Mouse (Mus musculus): ENCODE measurements around the gene Rims4. TPM values are rescaled to one million over a fixed set of nuclear protein-coding genes. Genes with fewer than 3 reads are reported as not detected.
A peak's percentile ranks its signal among the peaks of the same experiment; 100 is the strongest.

Rims4 gene
- polyA plus RNA-seq, 1 experiment from 2014 or later: 0.53 TPM

- H3K9me3 ChIP-seq (ENCODE audit: control insufficient read depth): no peaks in the 10 kb centered on the region
- 69% methylated on average over 4 of the region's 4 CpGs for WGBS
- no peak for TF ChIP-seq CTCF (IDR thresholded peaks at IDR 0.05; ENCODE audit: low read depth)
Observed at GRCm38 (mm10) chr2:163842043-163842442, 76.4 kb downstream of the Rims4 start.

GRCm38 (mm10) chr2:163839519-163839918, 79.0 kb downstream of the Rims4 start:
- Histone ChIP-seq H3K4me1 (replicated peaks; ENCODE audit: control insufficient read depth, insufficient read depth, low read length) (no peaks in the 10 kb centered on the region), H3K9me3 (ENCODE audit: control insufficient read depth) (no peaks in the 10 kb centered on the region), H3K9ac (ENCODE audit: low read depth, low read length) (no peak overlapping the region), H3K27me3 (replicated peaks; ENCODE audit: control insufficient read depth, insufficient read depth, low read length) (no peaks in the 10 kb centered on the region; the same call in 1 of the 2 replicates), H3K27ac (ENCODE audit: low read depth, low read length) (no peak overlapping the region), H3K4me3 (ENCODE audit: low read depth, low read length) (no peak overlapping the region), H3K36me3 (ENCODE audit: control insufficient read depth, insufficient read depth) (no peaks in the 10 kb centered on the region), H3K4me2 (replicated peaks; ENCODE audit: low read depth) (no peak overlapping the region)
- ATAC-seq: no peak
- WGBS: 45% methylated on average over 6 of the region's 6 CpGs
- no peak for TF ChIP-seq CTCF (IDR thresholded peaks at IDR 0.05; ENCODE audit: low read depth)

More at GRCm38 (mm10) chr2:163842043-163842442, 76.4 kb downstream of the Rims4 start:
- Histone ChIP-seq H3K27ac (ENCODE audit: low read depth, low read length) (no peak overlapping the region), H3K36me3 (ENCODE audit: control insufficient read depth, insufficient read depth) (no peaks in the 10 kb centered on the region), H3K4me1 (replicated peaks; ENCODE audit: control insufficient read depth, insufficient read depth, low read length) (no peaks in the 10 kb centered on the region), H3K27me3 (replicated peaks; ENCODE audit: control insufficient read depth, insufficient read depth, low read length) (no peaks in the 10 kb centered on the region; the same call in 1 of the 2 replicates), H3K4me3 (ENCODE audit: low read depth, low read length) (no peak overlapping the region), H3K4me2 (replicated peaks; ENCODE audit: low read depth) (no peak overlapping the region), H3K9ac (ENCODE audit: low read depth, low read length) (no peak overlapping the region)
- ATAC-seq: no peak

DNA sequence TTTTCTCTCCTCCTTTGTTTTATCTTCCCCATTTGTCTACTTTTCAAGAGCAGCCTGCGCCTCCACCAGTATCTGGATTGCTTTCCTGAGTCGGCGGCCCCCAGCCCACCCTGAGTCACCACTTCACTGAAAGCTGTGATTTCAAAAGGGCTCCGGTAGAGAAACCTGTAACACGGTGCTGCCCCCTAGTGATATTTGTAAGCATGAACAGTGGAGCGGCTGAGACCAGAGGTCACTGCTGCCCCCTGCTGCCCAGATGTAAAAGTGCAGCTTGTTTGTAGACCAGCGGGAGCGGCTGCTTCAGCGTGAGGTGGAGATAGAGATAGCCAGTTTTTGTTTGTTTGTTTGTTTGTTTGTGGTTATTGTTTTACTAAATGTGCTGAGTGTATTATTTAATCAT, 80.4 kb downstream of the Rims4 start:
- TF ChIP-seq CTCF (IDR thresholded peaks at IDR 0.05; ENCODE audit: low read depth): peak; percentile 99
- H3K27me3 ChIP-seq (replicated peaks; ENCODE audit: control insufficient read depth, insufficient read depth, low read length): no peaks in the 10 kb centered on the region; the same call in 1 of the 2 replicates
- H3K4me2 ChIP-seq (replicated peaks; ENCODE audit: low read depth): no peak overlapping the region
- no peak overlapping the region for H3K4me3 ChIP-seq (ENCODE audit: low read depth, low read length)
- 29% methylated on average over 9 of the region's 9 CpGs for WGBS
- H3K9ac ChIP-seq (ENCODE audit: low read depth, low read length): no peak overlapping the region
- no peaks in the 10 kb centered on the region for H3K36me3 ChIP-seq (ENCODE audit: control insufficient read depth, insufficient read depth)
- H3K27ac ChIP-seq (ENCODE audit: low read depth, low read length): no peak overlapping the region
- ATAC-seq: peak; percentile 47; the same call in 1 of the 2 replicates
- H3K9me3 ChIP-seq (ENCODE audit: control insufficient read depth): no peaks in the 10 kb centered on the region
- H3K4me1 ChIP-seq (replicated peaks; ENCODE audit: control insufficient read depth, insufficient read depth, low read length): no peaks in the 10 kb centered on the region

GRCm38 (mm10) chr2:163831163-163831562, 87.3 kb downstream of the Rims4 start:
- no peak overlapping the region for H3K27ac ChIP-seq (ENCODE audit: low read depth, low read length)
- no peaks in the 10 kb centered on the region for H3K4me1 ChIP-seq (replicated peaks; ENCODE audit: control insufficient read depth, insufficient read depth, low read length)
- H3K9ac ChIP-seq (ENCODE audit: low read depth, low read length): no peak overlapping the region
- no peak overlapping the region for H3K4me2 ChIP-seq (replicated peaks; ENCODE audit: low read depth)
- H3K27me3 ChIP-seq (replicated peaks; ENCODE audit: control insufficient read depth, insufficient read depth, low read length): no peaks in the 10 kb centered on the region
- ATAC-seq: no peak
- H3K36me3 ChIP-seq (ENCODE audit: control insufficient read depth, insufficient read depth): no peaks in the 10 kb centered on the region
- no peak for TF ChIP-seq CTCF (IDR thresholded peaks at IDR 0.05; ENCODE audit: low read depth)
- 45% methylated on average over 1 of the region's 1 CpGs for WGBS
- H3K9me3 ChIP-seq (ENCODE audit: control insufficient read depth): no peaks in the 10 kb centered on the region
- H3K4me3 ChIP-seq (ENCODE audit: low read depth, low read length): no peak overlapping the region

DNA sequence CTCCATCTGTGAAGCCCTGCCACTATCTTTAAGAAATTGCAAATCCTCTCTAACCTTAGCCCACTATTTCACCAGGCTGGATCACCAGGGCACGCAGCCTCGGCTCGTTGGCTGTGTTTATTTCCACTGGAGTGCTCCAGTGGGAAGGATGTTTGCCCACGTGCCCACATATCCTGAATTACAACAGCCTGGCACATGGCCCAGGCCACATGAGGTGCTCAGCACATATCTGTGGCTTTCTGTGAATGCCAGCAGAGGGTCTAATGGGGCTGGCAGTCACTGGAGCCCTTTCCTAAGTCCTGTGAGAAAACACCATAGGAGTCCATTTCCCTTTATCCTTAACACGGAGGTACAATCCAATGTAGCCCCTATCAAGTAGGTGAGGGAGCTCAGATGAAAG, 92.0 kb downstream of the Rims4 start:
- no peak overlapping the region for H3K9ac ChIP-seq (ENCODE audit: low read depth, low read length)
- no peak overlapping the region for H3K27ac ChIP-seq (ENCODE audit: low read depth, low read length)
- H3K36me3 ChIP-seq (ENCODE audit: control insufficient read depth, insufficient read depth): no peaks in the 10 kb centered on the region
- H3K27me3 ChIP-seq (replicated peaks; ENCODE audit: control insufficient read depth, insufficient read depth, low read length): no peaks in the 10 kb centered on the region
- no peak for TF ChIP-seq CTCF (IDR thresholded peaks at IDR 0.05; ENCODE audit: low read depth)
- WGBS: 66% methylated on average over 5 of the region's 5 CpGs
- ATAC-seq: no peak
- H3K4me3 ChIP-seq (ENCODE audit: low read depth, low read length): no peak overlapping the region
- H3K4me1 ChIP-seq (replicated peaks; ENCODE audit: control insufficient read depth, insufficient read depth, low read length): no peaks in the 10 kb centered on the region
- H3K9me3 ChIP-seq (ENCODE audit: control insufficient read depth): no peaks in the 10 kb centered on the region
- no peak overlapping the region for H3K4me2 ChIP-seq (replicated peaks; ENCODE audit: low read depth)

GRCm38 (mm10) chr2:163825861-163826260, 92.6 kb downstream of the Rims4 start:
- no peak overlapping the region for H3K27ac ChIP-seq (ENCODE audit: low read depth, low read length)
- no peaks in the 10 kb centered on the region for H3K4me1 ChIP-seq (replicated peaks; ENCODE audit: control insufficient read depth, insufficient read depth, low read length)
- H3K36me3 ChIP-seq (ENCODE audit: control insufficient read depth, insufficient read depth): no peaks in the 10 kb centered on the region
- H3K9me3 ChIP-seq (ENCODE audit: control insufficient read depth): no peaks in the 10 kb centered on the region
- 57% methylated on average over 1 of the region's 1 CpGs for WGBS
- no peaks in the 10 kb centered on the region for H3K27me3 ChIP-seq (replicated peaks; ENCODE audit: control insufficient read depth, insufficient read depth, low read length)
- no peak for TF ChIP-seq CTCF (IDR thresholded peaks at IDR 0.05; ENCODE audit: low read depth)
- H3K9ac ChIP-seq (ENCODE audit: low read depth, low read length): no peak overlapping the region
- no peak for ATAC-seq
- no peak overlapping the region for H3K4me3 ChIP-seq (ENCODE audit: low read depth, low read length)
- no peak overlapping the region for H3K4me2 ChIP-seq (replicated peaks; ENCODE audit: low read depth)

DNA sequence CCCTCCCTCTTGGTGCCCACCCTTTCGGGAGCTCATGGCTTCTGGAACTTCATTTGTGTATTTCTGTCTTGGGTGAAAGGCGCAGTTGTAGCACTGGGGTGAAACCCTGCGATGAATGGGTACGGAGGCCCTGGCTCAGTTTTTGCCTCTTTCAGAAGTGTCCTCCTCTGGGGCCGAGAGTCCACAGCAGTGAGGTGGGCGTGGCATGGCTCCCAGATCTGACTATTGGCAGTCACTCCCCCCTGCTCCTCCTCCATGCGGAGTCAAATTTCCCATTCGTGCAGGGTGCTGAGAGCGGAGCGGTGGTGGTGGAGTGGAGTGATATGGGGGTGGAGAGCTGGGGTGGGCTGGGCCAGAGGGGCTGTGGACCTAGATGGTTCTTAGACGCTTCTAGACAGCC, 94.7 kb downstream of the Rims4 start:
- Histone ChIP-seq H3K9ac (ENCODE audit: low read depth, low read length) (no peak overlapping the region), H3K4me3 (ENCODE audit: low read depth, low read length) (no peak overlapping the region)
- WGBS: 34% methylated on average over 11 of the region's 11 CpGs

More for the DNA sequence above, 94.7 kb downstream of the Rims4 start:
- Histone ChIP-seq H3K4me1 (replicated peaks; ENCODE audit: control insufficient read depth, insufficient read depth, low read length) (no peaks in the 10 kb centered on the region), H3K27me3 (replicated peaks; ENCODE audit: control insufficient read depth, insufficient read depth, low read length) (no peaks in the 10 kb centered on the region), H3K36me3 (ENCODE audit: control insufficient read depth, insufficient read depth) (no peaks in the 10 kb centered on the region), H3K4me2 (replicated peaks; ENCODE audit: low read depth) (0 out of 2 replicates have a peak overlapping the region, but pooled peaks have one; percentile 3), H3K27ac (ENCODE audit: low read depth, low read length) (no peak overlapping the region), H3K9me3 (ENCODE audit: control insufficient read depth) (no peaks in the 10 kb centered on the region)
- TF ChIP-seq CTCF (IDR thresholded peaks at IDR 0.05; ENCODE audit: low read depth): no peak
- no peak for ATAC-seq

All from intestine, postnatal 0 days (tissue).